Mouse (Mus musculus) liver, adult (tissue): Measurements from ENCODE around the gene Prss32.
A peak's percentile ranks its signal among the peaks of the same experiment; 100 is the strongest.

Experiments
- GATA4 ChIP-seq: IDR thresholded peaks from 2 replicates; pipeline ENCODE4 v1.6.1; 2014; ENCODE audit warnings: mild to moderate bottlenecking, low read length; ENCODE audit not compliant: insufficient replicate concordance

Gene Prss32

DNA sequence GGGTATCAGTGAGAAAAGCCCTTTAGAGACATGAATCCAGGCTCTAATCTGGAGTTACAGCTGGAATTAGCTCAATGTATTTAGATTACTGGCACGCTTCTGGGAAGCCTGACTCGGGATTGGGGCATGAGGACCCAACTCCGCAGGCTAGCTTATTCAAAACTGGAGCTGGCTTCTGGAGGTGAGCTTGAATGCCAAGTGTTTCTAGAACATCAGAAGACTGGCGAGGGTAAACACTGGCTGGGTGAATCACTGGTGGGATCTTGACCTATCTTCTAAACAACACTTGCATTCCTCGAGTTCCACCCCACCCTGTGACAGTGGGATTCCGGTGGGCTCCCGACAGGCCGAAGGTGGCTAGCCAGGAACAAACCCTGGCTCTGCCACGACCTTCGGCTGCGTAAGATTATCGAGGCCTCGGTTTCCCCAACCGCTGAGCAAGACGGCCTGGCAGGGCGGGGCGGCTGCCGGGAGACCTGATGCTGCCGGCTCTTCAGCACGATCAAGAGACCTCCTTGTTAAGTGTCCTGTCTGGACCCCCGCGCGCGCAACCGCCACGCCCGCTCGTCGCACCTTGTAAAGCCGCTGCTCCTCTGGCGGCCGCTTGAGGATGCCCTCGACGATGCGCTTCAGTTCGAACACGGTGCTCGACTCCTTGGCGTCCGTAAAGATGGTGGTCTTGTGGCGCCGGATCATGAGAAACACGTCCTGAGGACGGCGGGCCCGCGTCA, 15.2 kb upstream of the Prss32 start:
- no peak for TF ChIP-seq GATA4

DNA sequence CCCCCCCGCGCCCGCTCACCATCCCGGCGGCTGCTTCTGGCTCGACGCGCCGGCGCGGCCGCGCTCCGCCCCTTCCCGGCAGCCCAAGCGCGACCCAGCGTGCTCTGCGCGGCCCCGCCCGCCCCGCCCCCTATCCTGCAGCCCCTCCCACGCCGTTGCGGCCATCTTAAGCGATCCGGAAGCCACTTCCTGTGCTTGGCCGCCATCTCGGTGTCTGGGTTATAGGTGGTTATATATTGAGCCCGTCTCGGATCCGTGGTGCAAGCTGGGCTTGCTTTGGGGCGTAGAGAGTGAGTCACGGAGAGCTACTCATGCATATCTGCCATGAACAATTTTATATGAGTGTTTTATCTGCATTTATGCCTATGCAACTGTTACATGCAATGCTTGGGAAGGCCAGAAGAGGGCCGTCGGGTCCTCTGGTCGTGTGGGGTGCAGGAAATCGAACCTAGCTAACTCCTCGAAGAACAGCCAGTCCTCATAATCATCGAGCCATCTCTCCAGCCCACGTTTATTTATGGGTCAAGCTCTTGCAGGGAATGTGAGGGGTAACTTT, 14.5 kb upstream of the Prss32 start, which contains the start of gene Elob:
Elob (minus strand) TSS at position 73 of the 556 bp plus-strand sequence.
- no peak; the same call in 1 of the 2 replicates for TF ChIP-seq GATA4

DNA sequence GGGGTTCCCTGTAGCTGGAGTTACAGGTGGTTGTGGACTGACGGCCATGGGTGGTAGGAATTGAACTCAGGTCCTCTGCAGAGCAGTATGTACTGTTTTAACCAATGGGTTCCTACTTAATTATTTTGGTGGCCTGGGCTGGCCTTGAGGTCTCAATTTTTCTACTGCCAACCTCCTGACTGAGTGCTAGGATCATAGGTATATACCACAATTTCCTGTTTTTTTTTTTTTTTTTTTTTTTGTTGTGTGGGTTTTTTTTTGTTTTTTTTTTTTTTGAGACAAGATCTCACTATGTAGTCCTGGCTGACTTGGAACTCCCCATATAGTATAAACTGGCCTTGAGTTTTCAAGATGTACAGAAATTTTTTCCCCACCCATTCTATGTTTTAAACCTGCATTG, 12.5 kb upstream of the Prss32 start:
- TF ChIP-seq GATA4 = no peak

DNA sequence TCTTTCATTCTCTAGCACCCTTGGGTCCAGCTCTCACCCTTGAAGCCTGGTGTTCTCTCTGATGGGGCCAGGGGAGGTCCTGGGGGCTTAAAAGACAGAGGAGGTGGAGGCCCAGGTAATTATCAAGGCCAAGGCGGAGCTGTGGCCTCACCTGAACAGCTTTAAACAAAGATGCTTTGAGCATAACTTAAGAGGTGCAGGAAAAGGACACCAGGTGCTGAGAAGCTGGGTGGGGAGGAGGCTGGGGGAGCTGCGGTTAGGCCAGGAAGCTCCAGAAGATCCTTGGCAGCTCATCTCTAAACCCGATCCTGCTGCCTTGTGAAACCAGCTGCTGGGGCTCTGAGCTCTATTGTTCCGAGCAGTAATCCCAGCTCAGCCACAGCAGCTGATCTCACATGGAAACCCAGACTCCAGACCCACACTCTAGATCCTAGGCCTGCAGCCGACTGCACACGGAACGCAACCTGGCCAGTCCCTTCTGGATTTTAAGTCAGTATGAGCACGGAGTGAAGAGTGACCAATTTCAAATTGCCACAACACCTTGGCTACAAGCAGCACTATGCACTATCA, 7.6 kb upstream of the Prss32 start, which contains the start of gene Prss33:
Prss33 (minus strand) TSS at position 51 of the 570 bp plus-strand sequence.
- no peak for TF ChIP-seq GATA4

DNA sequence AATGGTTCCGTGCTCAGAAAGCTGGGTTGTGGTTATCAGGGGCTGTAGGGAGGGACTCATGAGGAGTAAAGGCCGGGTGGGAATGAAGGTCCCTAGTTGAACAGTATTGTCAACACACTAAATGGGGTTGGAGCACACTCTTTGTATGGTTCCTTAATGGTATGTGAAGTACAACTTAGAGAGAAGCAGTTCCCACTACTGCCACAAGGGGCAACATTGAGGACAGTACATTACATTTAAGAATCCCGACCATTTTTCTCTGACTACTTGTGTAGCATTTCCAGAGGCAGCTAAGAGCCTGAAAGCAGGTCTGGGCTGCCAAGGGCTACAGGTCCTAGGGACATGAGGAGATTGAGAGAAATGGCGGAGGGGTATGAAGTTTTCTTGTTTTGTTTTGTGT, 2.5 kb upstream of the Prss32 start:
- TF ChIP-seq GATA4 = no peak

DNA sequence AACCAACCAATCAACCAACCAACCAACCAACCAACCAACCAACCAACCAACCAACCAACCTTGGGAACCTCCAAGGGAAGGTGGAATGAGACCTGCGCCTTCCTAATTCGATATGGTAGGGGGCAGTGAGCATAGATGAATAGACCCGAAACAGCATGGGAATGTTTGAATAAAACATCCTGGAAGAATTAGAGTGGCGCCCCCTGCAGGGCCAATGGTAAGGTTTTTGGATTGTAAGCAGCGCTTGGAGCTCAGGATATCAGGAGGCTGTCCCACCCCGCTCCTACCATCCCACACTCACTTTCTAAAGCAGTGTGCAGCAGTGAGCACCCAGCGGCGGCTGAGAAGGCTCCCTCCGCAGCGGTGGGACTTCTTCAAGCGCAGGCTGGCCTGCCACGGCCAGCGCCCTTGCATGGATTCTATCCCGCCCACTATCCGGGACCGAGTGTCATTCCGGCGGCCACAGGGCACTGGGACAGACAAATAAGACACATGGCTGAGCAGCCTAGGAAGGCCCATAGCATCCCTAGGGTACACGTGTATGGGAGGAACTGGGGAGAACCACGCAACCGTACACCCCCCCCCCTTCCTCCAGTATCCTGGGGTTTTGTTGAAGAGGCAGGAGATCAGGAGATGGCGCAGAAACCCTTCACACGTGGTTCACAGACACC, 379 bp upstream of the Prss32 start:
- no peak for TF ChIP-seq GATA4

DNA sequence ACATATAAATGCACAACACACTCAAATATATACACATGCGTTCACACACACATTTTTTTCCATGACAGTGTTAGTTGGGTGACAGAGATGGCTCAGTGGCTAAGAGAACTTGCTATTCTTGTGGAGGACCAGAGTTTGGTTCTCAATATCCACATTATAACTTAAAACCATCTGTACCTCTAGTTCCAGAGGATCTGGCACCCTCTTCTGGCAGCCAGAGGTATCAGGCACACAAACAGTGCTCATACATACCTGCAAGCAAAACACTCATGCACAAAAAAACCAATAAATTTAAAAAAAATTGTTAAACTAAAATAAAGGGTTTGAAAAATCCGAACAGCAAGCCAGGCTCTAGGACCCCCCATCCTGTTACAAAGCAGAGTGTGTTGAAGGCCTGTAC, 6.4 kb downstream of the Prss32 start:
- no peak for TF ChIP-seq GATA4

DNA sequence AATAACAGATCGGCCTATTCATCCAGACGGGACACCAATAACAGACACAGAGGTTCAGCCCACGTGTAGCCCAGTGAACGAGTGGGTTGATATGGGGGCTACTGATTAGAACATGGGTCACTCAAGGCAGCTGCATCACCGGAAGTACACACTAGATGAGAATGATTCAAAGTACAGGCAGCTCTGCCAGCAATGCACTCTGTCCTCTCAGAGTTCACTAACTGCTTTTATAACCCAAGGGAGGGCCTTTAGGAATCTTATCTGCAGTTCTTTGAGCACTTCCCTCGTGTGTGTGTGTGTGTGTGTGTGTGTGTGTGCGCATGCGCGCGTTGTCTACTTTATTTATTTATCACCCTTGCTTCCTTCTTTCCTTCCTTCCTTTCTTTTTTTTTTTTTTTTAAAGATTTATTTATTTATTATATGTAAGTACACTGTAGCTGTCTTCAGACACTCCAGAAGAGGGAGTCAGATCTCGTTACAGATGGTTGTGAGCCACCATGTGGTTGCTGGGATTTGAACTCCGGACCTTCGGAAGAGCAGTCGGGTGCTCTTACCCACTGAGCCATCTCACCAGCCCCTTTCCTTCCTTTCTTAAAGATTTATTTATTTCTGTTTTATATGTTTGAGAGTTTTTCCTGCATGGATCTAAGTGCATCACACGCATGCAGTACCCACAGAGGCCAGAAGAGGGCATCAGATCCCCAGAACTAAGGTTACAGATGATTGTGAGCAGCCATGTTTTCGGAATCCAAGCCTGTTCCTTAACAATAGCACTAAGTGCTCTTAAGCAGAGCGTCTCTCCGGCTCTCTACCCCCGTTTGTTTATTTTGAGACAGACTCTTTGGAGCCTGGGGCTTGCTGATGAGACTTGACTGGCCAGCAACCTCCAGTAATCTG, 7.4 kb downstream of the Prss32 start:
- peak; percentile 88 for TF ChIP-seq GATA4

DNA sequence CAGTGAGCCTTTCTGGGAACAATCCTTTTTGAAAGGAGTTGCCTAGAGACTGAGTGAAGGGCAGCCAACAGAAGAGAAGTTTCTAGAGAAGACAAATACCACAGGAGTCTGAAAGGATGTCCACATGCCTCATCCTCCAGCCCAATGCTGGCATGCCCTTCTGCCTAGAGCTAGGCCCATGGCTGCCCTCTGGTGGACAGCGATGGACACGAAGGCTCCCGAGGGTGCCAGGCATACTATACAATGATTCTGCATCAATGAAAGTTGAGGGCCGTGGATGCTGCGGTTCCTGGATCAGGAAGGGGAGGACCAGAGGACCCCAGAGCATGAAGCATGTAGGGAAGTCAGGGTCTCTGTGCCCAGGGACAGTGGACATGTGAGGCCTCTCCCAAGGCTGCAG, 9.6 kb downstream of the Prss32 start:
- TF ChIP-seq GATA4 = no peak

DNA sequence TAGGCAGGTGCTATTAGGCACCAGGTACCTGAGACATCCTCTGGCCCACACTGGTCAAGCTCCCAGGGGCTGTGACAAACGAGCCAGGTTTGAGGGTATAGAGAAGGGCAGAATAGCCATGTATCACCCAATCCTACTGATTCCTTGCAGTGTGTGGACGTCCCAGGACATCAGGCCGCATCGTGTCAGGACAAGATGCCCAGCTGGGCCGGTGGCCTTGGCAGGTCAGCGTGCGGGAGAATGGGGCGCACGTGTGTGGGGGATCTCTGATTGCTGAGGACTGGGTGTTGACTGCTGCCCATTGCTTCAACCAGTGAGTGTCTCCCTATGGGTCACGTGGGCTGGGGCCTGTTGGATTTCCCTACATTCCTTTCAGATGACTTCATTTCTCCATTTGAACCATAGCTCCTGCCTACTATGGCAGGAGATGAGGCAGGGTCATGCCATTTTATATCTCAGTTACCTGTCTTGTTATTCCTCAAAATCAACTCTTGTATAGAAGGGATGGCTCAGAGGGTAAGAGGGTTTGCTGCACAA, 10.6 kb downstream of the Prss32 start:
- no peak for TF ChIP-seq GATA4

DNA sequence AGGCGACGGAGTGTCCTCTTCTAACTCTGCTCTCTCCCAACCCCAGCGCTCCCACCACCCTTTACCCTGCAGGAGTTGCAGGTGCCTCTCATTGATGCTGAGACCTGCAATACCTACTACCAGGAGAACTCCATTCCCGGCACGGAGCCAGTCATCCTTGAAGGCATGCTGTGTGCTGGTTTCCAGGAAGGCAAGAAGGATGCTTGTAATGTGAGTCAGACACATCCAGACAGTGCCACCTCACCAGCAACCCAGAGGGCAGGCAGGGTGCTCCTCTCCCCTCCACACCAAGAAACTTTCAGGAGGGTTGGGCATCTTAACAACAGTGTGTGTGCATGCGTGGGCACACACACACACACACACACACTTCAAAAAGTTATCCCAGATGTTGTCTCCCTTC, 13.5 kb downstream of the Prss32 start:
- TF ChIP-seq GATA4 = no peak

DNA sequence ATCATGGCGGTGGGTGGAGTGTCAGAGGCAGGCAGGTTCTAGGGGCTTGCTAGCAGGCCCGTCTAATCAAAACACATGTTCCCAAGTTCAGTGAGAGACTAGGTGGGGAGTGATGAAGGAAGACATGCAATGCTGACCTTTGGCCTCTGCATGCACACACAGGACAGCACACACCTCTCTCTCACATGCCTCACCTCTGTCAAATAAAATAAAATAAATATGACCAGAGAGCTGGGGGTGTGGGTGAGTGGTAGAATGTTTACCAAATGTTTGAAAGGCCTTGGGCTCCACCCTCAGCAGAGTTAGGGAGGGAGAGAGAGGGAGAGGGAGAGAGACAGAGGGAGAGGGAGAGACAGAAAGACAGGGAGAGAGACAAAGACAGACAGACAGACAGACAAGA, 14.3 kb downstream of the Prss32 start:
- no peak for TF ChIP-seq GATA4

DNA sequence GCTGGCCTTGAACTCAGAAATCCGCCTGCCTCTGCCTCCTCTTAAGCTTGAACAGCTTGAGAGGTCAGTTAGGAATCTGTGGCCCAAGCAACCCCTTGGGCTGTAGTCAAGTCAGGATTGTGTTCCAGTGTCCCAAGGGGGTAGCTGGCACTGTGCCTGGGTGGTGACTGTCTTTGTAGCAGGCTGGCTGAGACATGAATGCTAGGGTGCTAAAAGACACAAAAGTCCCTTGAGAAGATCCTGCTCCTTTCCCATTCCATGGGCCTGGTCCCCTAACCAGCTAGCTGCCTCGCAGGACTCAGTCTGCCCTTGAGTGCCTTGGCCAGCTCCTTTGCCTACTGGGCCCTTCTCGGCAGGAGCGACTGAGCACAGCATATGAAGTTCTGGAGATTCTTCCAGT, 19.3 kb downstream of the Prss32 start:
- TF ChIP-seq GATA4 = no peak

DNA sequence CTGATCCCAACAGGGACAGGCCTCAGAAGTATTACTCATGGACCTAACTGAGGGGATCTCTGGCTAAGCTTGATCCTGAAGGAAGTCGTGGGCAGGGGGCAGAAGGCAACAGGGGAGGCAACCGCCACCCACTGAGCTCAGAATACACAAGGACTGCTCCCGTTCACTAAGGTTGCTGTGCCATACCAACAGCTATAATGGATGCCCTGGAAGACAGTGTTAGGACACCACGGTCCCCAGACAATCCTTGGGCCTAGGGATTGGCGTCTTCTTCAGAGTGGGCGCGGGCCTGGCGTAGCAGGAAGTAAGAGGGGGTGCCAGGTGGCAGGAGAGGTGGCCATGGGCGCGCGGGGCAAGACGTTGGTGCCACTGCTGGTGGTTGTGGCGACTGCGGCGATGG, 24.1 kb downstream of the Prss32 start, which contains the start of gene Prss21:
Prss21 (plus strand) TSS at position 301 of the 400 bp plus-strand sequence.
- TF ChIP-seq GATA4 = no peak

DNA sequence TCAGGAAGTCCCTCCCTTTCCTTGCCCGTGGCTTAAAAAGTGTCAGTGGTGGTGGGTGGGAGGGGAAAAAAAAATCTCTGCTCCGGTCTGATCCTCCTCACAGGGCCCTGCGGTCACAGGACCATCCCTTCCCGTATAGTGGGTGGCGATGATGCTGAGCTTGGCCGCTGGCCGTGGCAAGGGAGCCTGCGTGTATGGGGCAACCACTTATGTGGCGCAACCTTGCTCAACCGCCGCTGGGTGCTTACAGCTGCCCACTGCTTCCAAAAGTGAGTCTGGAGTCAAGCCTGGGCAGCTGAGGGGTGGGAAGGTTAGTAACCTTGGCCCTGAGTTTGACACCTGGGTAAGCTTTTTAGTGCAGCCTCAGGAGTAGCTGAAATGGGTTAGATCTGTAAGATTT, 24.9 kb downstream of the Prss32 start:
- no peak for TF ChIP-seq GATA4
